Mouse (Mus musculus) myocyte (in vitro differentiated cells): ENCODE measurements at regions not wholly inside any gene's neighbourhood (a gene's known extent, or its start where the extent isn't known, plus 50 kb on each side); places are given as distances from the start of the nearest gene placed in this dataset.

Source experiments
- H3K27me3 ChIP-seq: one replicate; pipeline ENCODE4 v1.6.1; 2011; ENCODE audit not compliant: control insufficient read depth, insufficient read depth, insufficient read length
- H3K36me3 ChIP-seq: one replicate; pipeline ENCODE4 v1.6.1; 2011; ENCODE audit not compliant: control insufficient read depth, insufficient read depth
- H3K4me2 ChIP-seq: one replicate; pipeline ENCODE4 v1.6.1; 2011; ENCODE audit warnings: low read depth, control low read depth
- H3K4me3 ChIP-seq: one replicate; pipeline ENCODE4 v1.5.1; 2011; ENCODE audit warnings: mild to moderate bottlenecking, control low read depth, moderate library complexity
- H3K79me2 ChIP-seq: one replicate; pipeline ENCODE4 v1.6.1; 2011; ENCODE audit not compliant: control insufficient read depth, insufficient read depth
- H3ac ChIP-seq: one replicate; pipeline ENCODE4 v1.6.1; 2011; ENCODE audit not compliant: control insufficient read depth, insufficient read length
- CEBPB ChIP-seq: IDR thresholded peaks from 2 replicates; pipeline ENCODE4 v1.6.1; 2011; ENCODE audit warnings: mild to moderate bottlenecking, moderate library complexity; ENCODE audit not compliant: poor library complexity, insufficient read depth, severe bottlenecking
- E2F4 ChIP-seq: IDR thresholded peaks from one replicate; pipeline ENCODE4 v1.6.1; 2011; ENCODE audit warnings: mild to moderate bottlenecking, control low read depth, moderate library complexity; ENCODE audit not compliant: insufficient read depth
- MAX ChIP-seq: IDR thresholded peaks from one replicate; pipeline ENCODE4 v1.6.1; 2011; ENCODE audit warnings: low read depth, mild to moderate bottlenecking, control low read depth
- MYOD1 ChIP-seq, 3 experiments: IDR thresholded peaks; one replicate each; pipeline ENCODE4 v1.6.1; 2011; ENCODE audit warnings: control low read depth in 2 of 3, low read depth in 2 of 3, mild to moderate bottlenecking in 2 of 3, moderate library complexity in 1 of 3; ENCODE audit not compliant: insufficient read length in 2 of 3, control insufficient read depth in 1 of 3
- MYOG ChIP-seq, 3 experiments: IDR thresholded peaks; one replicate each; pipeline ENCODE4 v1.6.1; 2011; ENCODE audit warnings: control low read depth in 2 of 3, low read depth in 2 of 3, mild to moderate bottlenecking in 2 of 3; ENCODE audit not compliant: insufficient read length in 2 of 3, control insufficient read depth in 1 of 3, insufficient read depth in 1 of 3
- POLR2A ChIP-seq: IDR thresholded peaks from one replicate; pipeline ENCODE4 v1.6.1; 2011; ENCODE audit warnings: low read depth, mild to moderate bottlenecking, control low read depth, moderate library complexity; ENCODE audit not compliant: insufficient read length
- POLR2AphosphoS2 ChIP-seq: IDR thresholded peaks from one replicate; pipeline ENCODE4 v1.6.1; 2011; ENCODE audit warnings: low read depth, control low read depth; ENCODE audit not compliant: insufficient read length
- REST ChIP-seq: IDR thresholded peaks from one replicate; pipeline ENCODE4 v1.6.1; 2011; ENCODE audit warnings: mild to moderate bottlenecking, control low read depth, moderate library complexity; ENCODE audit not compliant: insufficient read depth, insufficient read length
- SRF ChIP-seq: IDR thresholded peaks from one replicate; pipeline ENCODE4 v1.6.1; 2011; ENCODE audit warnings: low read depth; ENCODE audit not compliant: control insufficient read depth, insufficient read length
- TCF12 ChIP-seq: IDR thresholded peaks from one replicate; pipeline ENCODE4 v1.6.1; 2011; ENCODE audit warnings: mild to moderate bottlenecking, control low read depth; ENCODE audit not compliant: poor library complexity, insufficient read depth, severe bottlenecking
- TCF3 ChIP-seq: IDR thresholded peaks from one replicate; pipeline ENCODE4 v1.6.1; 2011; ENCODE audit warnings: low read depth, control low read depth; ENCODE audit not compliant: insufficient read length
- USF1 ChIP-seq: IDR thresholded peaks from one replicate; pipeline ENCODE4 v1.6.1; 2011; ENCODE audit warnings: low read depth, mild to moderate bottlenecking, control low read depth, moderate library complexity

- Histone ChIP-seq H3K27me3 (no peaks in the 10 kb centered on the region), H3K79me2 (no peaks in the 10 kb centered on the region), H3K4me3 (no peak overlapping the region), H3K36me3 (no peaks in the 10 kb centered on the region), H3K4me2 (no peak overlapping the region), H3ac (no peak overlapping the region)
- no peak for TF ChIP-seq POLR2A
- TF ChIP-seq MYOG (IDR thresholded peaks at IDR 0.05; ENCODE audit: control insufficient read depth in 1 of 3, insufficient read depth in 1 of 3, insufficient read length in 2 of 3, low read depth in 2 of 3): no peak
- TF ChIP-seq USF1: no peak
- no peak for TF ChIP-seq TCF3
- no peak for TF ChIP-seq E2F4
- no peak for TF ChIP-seq REST
- no peak for TF ChIP-seq MYOD1 (IDR thresholded peaks at IDR 0.05; ENCODE audit: control insufficient read depth in 1 of 3, insufficient read length in 2 of 3, low read depth in 2 of 3)
- TF ChIP-seq CEBPB: no peak
- TF ChIP-seq TCF12: no peak
- no peak for TF ChIP-seq POLR2AphosphoS2
Observed at GRCm38 (mm10) chr3:149594470-149594869, 604.1 kb upstream of the Adgrl2 start.

- TF ChIP-seq POLR2AphosphoS2 (no peak), MYOD1 (IDR thresholded peaks at IDR 0.05; ENCODE audit: control insufficient read depth in 1 of 3, insufficient read length in 2 of 3, low read depth in 2 of 3) (no peak), MAX (no peak), CEBPB (no peak), REST (no peak), SRF (no peak), USF1 (no peak), TCF3 (no peak), POLR2A (no peak)
- H3ac ChIP-seq: no peak overlapping the region
Observed at GRCm38 (mm10) chr3:149585769-149586168, 595.4 kb upstream of the Adgrl2 start.

GRCm38 (mm10) chr3:149581141-149581540 is 590.8 kb upstream of the Adgrl2 start:
- Histone ChIP-seq H3K27me3 (no peaks in the 10 kb centered on the region), H3K36me3 (no peaks in the 10 kb centered on the region), H3K4me2 (no peak overlapping the region), H3K4me3 (no peak overlapping the region), H3K79me2 (no peaks in the 10 kb centered on the region), H3ac (no peak overlapping the region)
- TF ChIP-seq TCF12 (no peak), USF1 (no peak), CEBPB (no peak), POLR2AphosphoS2 (no peak), MYOD1 (IDR thresholded peaks at IDR 0.05; ENCODE audit: control insufficient read depth in 1 of 3, insufficient read length in 2 of 3, low read depth in 2 of 3) (no peak), SRF (no peak), MYOG (IDR thresholded peaks at IDR 0.05; ENCODE audit: control insufficient read depth in 1 of 3, insufficient read depth in 1 of 3, insufficient read length in 2 of 3, low read depth in 2 of 3) (no peak), MAX (no peak)

More at GRCm38 (mm10) chr3:149585769-149586168, 595.4 kb upstream of the Adgrl2 start:
- Histone ChIP-seq H3K36me3 (no peaks in the 10 kb centered on the region), H3K4me2 (no peak overlapping the region), H3K4me3 (no peak overlapping the region), H3K27me3 (no peaks in the 10 kb centered on the region), H3K79me2 (no peaks in the 10 kb centered on the region)

GRCm38 (mm10) chr3:149575678-149576077 is 585.3 kb upstream of the Adgrl2 start:
- Histone ChIP-seq H3K4me2 (no peak overlapping the region), H3K27me3 (no peaks in the 10 kb centered on the region), H3K36me3 (no peaks in the 10 kb centered on the region), H3ac (no peak overlapping the region), H3K4me3 (no peak overlapping the region), H3K79me2 (no peaks in the 10 kb centered on the region)
- TF ChIP-seq MYOD1 (IDR thresholded peaks at IDR 0.05; ENCODE audit: control insufficient read depth in 1 of 3, insufficient read length in 2 of 3, low read depth in 2 of 3): peak in 1 of 3 experiments; percentile 2
- no peak for TF ChIP-seq MAX

GRCm38 (mm10) chr3:149566853-149567252 is 576.5 kb upstream of the Adgrl2 start:
- no peaks in the 10 kb centered on the region for H3K79me2 ChIP-seq
- H3K36me3 ChIP-seq: no peaks in the 10 kb centered on the region
- no peaks in the 10 kb centered on the region for H3K27me3 ChIP-seq
- no peak overlapping the region for H3K4me3 ChIP-seq
- H3ac ChIP-seq: no peak overlapping the region
- no peak for TF ChIP-seq REST
- TF ChIP-seq MAX: no peak
- TF ChIP-seq POLR2A: no peak
- TF ChIP-seq CEBPB: no peak
- no peak for TF ChIP-seq TCF3
- TF ChIP-seq MYOD1 (IDR thresholded peaks at IDR 0.05; ENCODE audit: control insufficient read depth in 1 of 3, insufficient read length in 2 of 3, low read depth in 2 of 3): no peak
- TF ChIP-seq MYOG (IDR thresholded peaks at IDR 0.05; ENCODE audit: control insufficient read depth in 1 of 3, insufficient read depth in 1 of 3, insufficient read length in 2 of 3, low read depth in 2 of 3): no peak
- TF ChIP-seq E2F4: no peak
- TF ChIP-seq TCF12: no peak
- TF ChIP-seq POLR2AphosphoS2: no peak
- TF ChIP-seq USF1: no peak
- no peak for TF ChIP-seq SRF
- H3K4me2 ChIP-seq: no peak overlapping the region
